Mouse (Mus musculus) limb, embryonic 12.5 days (tissue): ENCODE results near the gene Ankrd44. TPM values are rescaled to one million over a fixed set of nuclear protein-coding genes. Genes with fewer than 3 reads are reported as not detected.

Experiments
- ATAC-seq: fragments of 200-750 bp; cut with Nextera tagmentation; 2 replicates; pipeline ENCODE4 v1.8.0; 2017; ENCODE audit warnings: low read depth, moderate TSS enrichment; ENCODE audit not compliant: insufficient number of reproducible peaks, insufficient read depth, low FRiP score, low TSS enrichment
- H3K27ac ChIP-seq: fragments of 300-500 bp; sonication (generic); 2 replicates; pipeline ENCODE4 v1.5.1; 2016; ENCODE audit warnings: mild to moderate bottlenecking, moderate library complexity
- H3K27me3 ChIP-seq: fragments of 300-500 bp; sonication (generic); 2 replicates; pipeline ENCODE4 v1.6.1; 2016; ENCODE audit warnings: mild to moderate bottlenecking, moderate library complexity
- H3K36me3 ChIP-seq: fragments of 300-500 bp; sonication (generic); 2 replicates; pipeline ENCODE4 v1.6.1; 2016; ENCODE audit warnings: mild to moderate bottlenecking, moderate library complexity
- H3K4me1 ChIP-seq: fragments of 300-500 bp; sonication (generic); replicated peaks from 2 replicates; pipeline ENCODE4 v1.6.1; 2016
- H3K4me2 ChIP-seq: fragments of 300-500 bp; sonication (generic); 2 replicates; pipeline ENCODE4 v1.6.1; 2016; ENCODE audit warnings: mild to moderate bottlenecking, moderate library complexity
- H3K4me3 ChIP-seq: fragments of 300-500 bp; sonication (generic); replicated peaks from 2 replicates; pipeline ENCODE4 v1.5.1; 2016; ENCODE audit warnings: mild to moderate bottlenecking
- H3K9ac ChIP-seq: fragments of 300-500 bp; sonication (generic); replicated peaks from 2 replicates; pipeline ENCODE4 v1.6.1; 2016; ENCODE audit warnings: mild to moderate bottlenecking, moderate library complexity
- H3K9me3 ChIP-seq: fragments of 300-500 bp; sonication (generic); 2 replicates; pipeline ENCODE4 v1.6.1; 2016; ENCODE audit warnings: mild to moderate bottlenecking, moderate library complexity
- WGBS: fragments of 180-500 bp; shearing (Covaris S2); methylation state at CpG from one replicate; pipeline ENCODE4 v1.1.7; 2016; 5-methylcytosine and 5-hydroxymethylcytosine counted together
- polyA plus RNA-seq: library from polyadenylated mRNA; unstranded; fragments of >200 nt; fragmentation: Nextera tagmentation; extraction: Ambion mirVana; gene quantifications from 2 replicates; pipeline ENCODE4 v1.2.1, GENCODE M21; 2016

Ankrd44 gene
- polyA plus RNA-seq, 1 experiment from 2014 or later = 22.2 TPM

DNA sequence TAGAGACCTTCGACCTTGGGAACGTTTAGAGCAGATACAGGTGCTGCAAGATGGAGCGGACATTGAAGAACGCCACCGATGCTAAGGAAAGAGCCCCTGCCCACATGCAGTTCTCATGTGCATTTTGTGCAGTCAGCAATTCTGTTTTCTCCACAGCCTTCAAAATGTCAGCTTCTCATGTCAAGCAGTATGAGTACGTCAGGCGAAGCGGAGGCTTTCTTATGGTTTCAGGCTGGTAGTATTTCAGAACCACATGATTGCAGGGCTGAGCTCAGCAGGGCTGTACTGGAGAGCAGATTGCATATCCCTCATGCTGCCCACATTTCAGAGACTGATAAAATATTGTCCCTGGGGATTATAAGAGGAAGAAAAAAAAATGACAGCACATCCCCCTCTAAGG, 19.9 kb downstream of the Ankrd44 start:
- H3K27me3 ChIP-seq = no peaks in the 10 kb centered on the region
- 0 out of 2 replicates have a peak, but pooled peaks have one; percentile 8 for ATAC-seq
- H3K4me1 ChIP-seq = peaks cover 51% of the 10 kb centered on the region
- H3K4me3 ChIP-seq = peak overlapping the region; percentile 22; the same call in 1 of the 2 replicates
- WGBS = 52% methylated on average over 8 of the region's 8 CpGs
- peak overlapping the region; percentile 2; the same call in 1 of the 2 replicates for H3K9ac ChIP-seq
- no peaks in the 10 kb centered on the region for H3K9me3 ChIP-seq
- H3K27ac ChIP-seq = peak overlapping the region; percentile 92
- no peaks in the 10 kb centered on the region for H3K36me3 ChIP-seq
- H3K4me2 ChIP-seq = peak overlapping the region; percentile 47

DNA sequence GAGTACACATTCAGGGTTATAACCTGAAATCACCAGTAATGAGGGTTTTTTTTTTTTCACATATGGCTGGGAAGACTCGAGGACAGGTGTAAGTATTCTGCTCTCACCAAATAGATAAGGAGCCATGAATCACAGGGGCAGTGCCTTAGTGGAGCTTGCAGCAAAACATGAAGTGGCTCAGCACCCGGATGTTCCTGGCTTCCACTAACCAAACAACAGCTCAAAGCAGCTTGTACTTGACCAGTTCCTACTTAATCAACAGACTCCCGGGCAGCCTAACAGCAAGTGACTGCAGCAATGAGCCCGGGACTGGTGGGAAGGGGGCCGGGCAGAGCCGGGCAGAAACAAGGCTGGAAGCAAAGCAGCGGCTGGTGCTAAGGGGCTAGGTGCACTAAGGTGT, 20.6 kb downstream of the Ankrd44 start:
- Histone ChIP-seq H3K9me3 (no peaks in the 10 kb centered on the region), H3K36me3 (no peaks in the 10 kb centered on the region), H3K4me2 (peak overlapping the region; percentile 47), H3K4me3 (no peak overlapping the region), H3K4me1 (peaks cover 57% of the 10 kb centered on the region), H3K27me3 (no peaks in the 10 kb centered on the region), H3K27ac (peak overlapping the region; percentile 92), H3K9ac (no peak overlapping the region)
- 49% methylated on average over 7 of the region's 7 CpGs for WGBS
- ATAC-seq = no peak

DNA sequence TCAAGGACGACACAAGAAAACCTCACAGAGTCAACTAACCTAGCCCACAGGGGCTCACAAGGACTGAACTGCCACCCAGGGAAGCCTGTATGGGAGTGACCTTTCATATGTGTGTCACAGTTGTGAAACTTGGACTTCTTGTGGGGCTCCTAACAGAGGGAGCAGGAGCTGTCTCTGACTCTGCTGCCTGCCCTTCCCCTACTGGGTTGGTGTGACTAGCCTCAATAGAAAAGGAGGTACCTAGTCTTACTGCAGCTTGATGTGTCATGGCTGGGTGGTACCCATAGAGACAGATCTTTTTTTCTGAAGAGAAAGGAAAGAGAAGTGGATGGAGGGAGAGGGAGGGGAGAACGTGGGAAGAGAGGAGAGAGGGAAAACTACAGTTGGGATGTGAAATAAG, 22.0 kb downstream of the Ankrd44 start:
- ATAC-seq = no peak
- H3K27ac ChIP-seq = no peak overlapping the region
- 91% methylated on average over 2 of the region's 2 CpGs for WGBS

DNA sequence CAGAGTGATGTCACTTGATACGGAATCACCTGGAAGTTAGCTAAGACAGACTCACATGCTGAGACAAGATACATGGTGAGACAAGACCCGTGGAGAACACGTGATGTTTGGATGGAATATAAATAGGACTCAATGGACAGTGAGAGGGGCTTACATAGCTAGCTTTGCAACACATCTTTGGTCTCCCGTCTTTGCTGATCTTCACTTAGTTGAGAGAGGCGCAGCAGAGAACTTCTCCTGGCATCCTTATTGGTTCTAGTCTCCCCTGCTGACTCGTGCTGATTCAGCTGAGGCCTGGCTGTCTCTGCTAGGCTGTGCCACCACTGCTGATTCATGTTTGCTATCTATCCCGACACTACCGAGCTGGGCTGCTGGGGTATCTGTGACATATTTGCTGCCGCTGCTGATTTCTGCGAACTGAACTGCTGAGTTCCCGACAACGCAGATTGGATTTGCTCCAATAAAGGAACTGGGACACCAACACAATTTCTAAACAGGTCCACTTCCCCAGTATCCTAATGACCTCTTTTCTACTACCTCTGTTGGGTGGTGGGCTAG, 23.4 kb downstream of the Ankrd44 start:
- Histone ChIP-seq H3K4me1 (peaks cover 43% of the 10 kb centered on the region), H3K4me2 (no peak overlapping the region), H3K27me3 (no peaks in the 10 kb centered on the region), H3K9ac (no peak overlapping the region), H3K4me3 (no peak overlapping the region), H3K27ac (no peak overlapping the region), H3K9me3 (no peaks in the 10 kb centered on the region), H3K36me3 (no peaks in the 10 kb centered on the region)
- whole genome bisulfite sequencing = 90% methylated on average over 12 of the region's 12 CpGs
- no peak for ATAC-seq

More for the DNA sequence above, 22.0 kb downstream of the Ankrd44 start:
- H3K36me3 ChIP-seq = no peaks in the 10 kb centered on the region
- no peaks in the 10 kb centered on the region for H3K27me3 ChIP-seq
- no peak overlapping the region for H3K9ac ChIP-seq
- no peak overlapping the region for H3K4me2 ChIP-seq
- H3K4me3 ChIP-seq = no peak overlapping the region
- H3K4me1 ChIP-seq = peaks cover 47% of the 10 kb centered on the region
- H3K9me3 ChIP-seq = no peaks in the 10 kb centered on the region

DNA sequence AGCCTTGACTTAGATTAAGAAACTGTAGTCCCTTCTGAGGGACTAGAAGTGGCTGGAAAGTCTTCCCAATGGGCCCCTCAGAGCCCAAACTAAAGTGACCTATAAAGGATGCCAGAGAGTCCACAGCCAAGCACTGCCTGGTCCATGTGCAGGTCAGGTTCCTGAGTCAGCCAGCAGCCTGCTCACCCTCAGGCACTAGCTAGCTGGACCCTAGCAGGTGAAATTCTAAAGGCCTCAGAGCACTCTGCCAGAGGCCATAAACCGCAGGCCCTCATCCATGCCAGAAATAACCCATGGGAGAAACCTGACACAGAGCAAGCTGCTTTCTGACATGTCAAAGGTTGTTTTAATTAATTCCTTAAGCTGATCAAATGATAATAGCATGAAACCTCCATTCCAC, 25.1 kb downstream of the Ankrd44 start:
- H3K4me3 ChIP-seq = no peak overlapping the region
- no peak for ATAC-seq
- no peak overlapping the region; the same call in 1 of the 2 replicates for H3K9ac ChIP-seq
- peaks cover 36% of the 10 kb centered on the region for H3K4me1 ChIP-seq
- H3K27ac ChIP-seq = no peak overlapping the region
- H3K4me2 ChIP-seq = no peak overlapping the region
- no peaks in the 10 kb centered on the region for H3K36me3 ChIP-seq
- WGBS = 67% methylated on average over 1 of the region's 1 CpGs
- H3K27me3 ChIP-seq = no peaks in the 10 kb centered on the region
- no peaks in the 10 kb centered on the region for H3K9me3 ChIP-seq

- ATAC-seq = no peak
- H3K4me1 ChIP-seq = peaks cover 24% of the 10 kb centered on the region
- no peak overlapping the region for H3K9ac ChIP-seq
- no peaks in the 10 kb centered on the region for H3K9me3 ChIP-seq
- no peak overlapping the region for H3K27ac ChIP-seq
- no peak overlapping the region for H3K4me3 ChIP-seq
- no peaks in the 10 kb centered on the region for H3K36me3 ChIP-seq
- no peaks in the 10 kb centered on the region for H3K27me3 ChIP-seq
- WGBS = 76% methylated on average over 6 of the region's 6 CpGs
- no peak overlapping the region for H3K4me2 ChIP-seq
These were observed 26.9 kb downstream of the Ankrd44 start for GRCm38 (mm10) chr1:54899247-54899646.

- peaks cover 24% of the 10 kb centered on the region for H3K4me1 ChIP-seq
- no peak overlapping the region for H3K27ac ChIP-seq
- WGBS = 41% methylated on average over 5 of the region's 5 CpGs
These were observed 27.5 kb downstream of the Ankrd44 start for GRCm38 (mm10) chr1:54898656-54899084.

GRCm38 (mm10) chr1:54897726-54898125, 28.5 kb downstream of the Ankrd44 start:
- no peak overlapping the region for H3K9ac ChIP-seq

More at GRCm38 (mm10) chr1:54898656-54899084, 27.5 kb downstream of the Ankrd44 start:
- no peak for ATAC-seq
- Histone ChIP-seq H3K4me2 (no peak overlapping the region), H3K36me3 (no peaks in the 10 kb centered on the region), H3K27me3 (no peaks in the 10 kb centered on the region), H3K9ac (no peak overlapping the region), H3K9me3 (no peaks in the 10 kb centered on the region), H3K4me3 (no peak overlapping the region)

GRCm38 (mm10) chr1:54896109-54897085, 29.8 kb downstream of the Ankrd44 start:
- WGBS = 43% methylated on average over 12 of the region's 12 CpGs
- Histone ChIP-seq H3K4me1 (peaks cover 24% of the 10 kb centered on the region), H3K4me2 (no peak overlapping the region), H3K4me3 (no peak overlapping the region), H3K9ac (no peak overlapping the region), H3K27me3 (no peaks in the 10 kb centered on the region), H3K9me3 (no peaks in the 10 kb centered on the region), H3K36me3 (no peaks in the 10 kb centered on the region), H3K27ac (peak overlapping the region; percentile 53; the same call in 1 of the 2 replicates)
- no peak for ATAC-seq

More at GRCm38 (mm10) chr1:54897726-54898125, 28.5 kb downstream of the Ankrd44 start:
- peaks cover 24% of the 10 kb centered on the region for H3K4me1 ChIP-seq
- no peak overlapping the region for H3K27ac ChIP-seq
- H3K4me3 ChIP-seq = no peak overlapping the region
- no peaks in the 10 kb centered on the region for H3K36me3 ChIP-seq
- no peaks in the 10 kb centered on the region for H3K9me3 ChIP-seq
- WGBS = 83% methylated on average over 2 of the region's 2 CpGs
- H3K4me2 ChIP-seq = no peak overlapping the region
- no peak for ATAC-seq
- H3K27me3 ChIP-seq = no peaks in the 10 kb centered on the region

DNA sequence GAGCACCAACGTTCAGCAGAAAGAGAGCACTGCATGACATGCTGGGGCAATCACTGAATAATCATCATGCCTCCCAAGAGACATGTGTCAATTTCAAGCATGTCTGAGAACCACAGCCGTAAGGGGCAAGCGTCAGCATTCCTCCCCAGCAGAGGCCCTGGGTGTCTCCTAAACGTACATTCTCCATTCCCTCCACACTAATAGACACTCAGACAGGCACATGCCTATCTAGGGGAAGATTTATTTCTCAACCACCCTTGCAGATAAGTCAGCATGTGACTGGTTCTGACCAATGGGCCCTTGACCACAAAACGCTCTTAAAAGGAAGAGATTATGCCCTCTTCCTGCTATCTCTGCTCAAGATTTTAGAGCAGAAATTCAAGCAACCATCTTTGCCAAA, 37.7 kb downstream of the Ankrd44 start:
- Histone ChIP-seq H3K27ac (no peak overlapping the region), H3K9ac (no peak overlapping the region), H3K4me2 (no peak overlapping the region), H3K27me3 (no peaks in the 10 kb centered on the region), H3K4me1 (peaks cover 17% of the 10 kb centered on the region), H3K4me3 (no peak overlapping the region), H3K9me3 (no peaks in the 10 kb centered on the region), H3K36me3 (no peaks in the 10 kb centered on the region)
- 52% methylated on average over 5 of the region's 5 CpGs for WGBS
- no peak for ATAC-seq

DNA sequence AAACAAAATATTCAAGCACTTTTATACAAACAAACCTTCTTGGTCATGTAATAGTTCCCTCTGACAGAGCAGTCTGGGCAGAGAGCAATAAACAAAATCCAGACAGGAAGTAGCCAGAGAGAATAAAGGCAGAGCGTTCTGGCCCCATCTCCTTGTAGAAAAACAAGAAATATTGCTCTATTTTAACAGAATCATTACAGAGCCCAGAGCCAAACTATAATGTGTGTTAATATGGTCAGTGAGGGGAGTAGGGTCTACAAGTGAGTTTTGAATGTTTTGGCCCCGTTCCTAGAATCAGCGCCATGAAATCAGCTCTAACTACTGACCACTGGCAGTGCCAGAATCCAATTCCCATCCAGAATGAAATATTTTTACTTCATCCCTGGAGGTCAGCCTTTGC, 38.3 kb downstream of the Ankrd44 start:
- Histone ChIP-seq H3K4me3 (no peak overlapping the region), H3K9ac (no peak overlapping the region), H3K36me3 (no peaks in the 10 kb centered on the region), H3K4me1 (peaks cover 17% of the 10 kb centered on the region), H3K27me3 (no peaks in the 10 kb centered on the region), H3K4me2 (no peak overlapping the region), H3K9me3 (no peaks in the 10 kb centered on the region), H3K27ac (no peak overlapping the region)
- no peak for ATAC-seq
- 64% methylated on average over 3 of the region's 3 CpGs for WGBS
